Mouse (Mus musculus) liver (tissue): ENCODE results near the gene Hapln2.

ENCODE experiments used
- DNase-seq: peaks from one replicate; pipeline ENCODE4 v3.0.0-alpha.2; 2020; ENCODE audit warnings: mixed read lengths

Gene Hapln2

DNA sequence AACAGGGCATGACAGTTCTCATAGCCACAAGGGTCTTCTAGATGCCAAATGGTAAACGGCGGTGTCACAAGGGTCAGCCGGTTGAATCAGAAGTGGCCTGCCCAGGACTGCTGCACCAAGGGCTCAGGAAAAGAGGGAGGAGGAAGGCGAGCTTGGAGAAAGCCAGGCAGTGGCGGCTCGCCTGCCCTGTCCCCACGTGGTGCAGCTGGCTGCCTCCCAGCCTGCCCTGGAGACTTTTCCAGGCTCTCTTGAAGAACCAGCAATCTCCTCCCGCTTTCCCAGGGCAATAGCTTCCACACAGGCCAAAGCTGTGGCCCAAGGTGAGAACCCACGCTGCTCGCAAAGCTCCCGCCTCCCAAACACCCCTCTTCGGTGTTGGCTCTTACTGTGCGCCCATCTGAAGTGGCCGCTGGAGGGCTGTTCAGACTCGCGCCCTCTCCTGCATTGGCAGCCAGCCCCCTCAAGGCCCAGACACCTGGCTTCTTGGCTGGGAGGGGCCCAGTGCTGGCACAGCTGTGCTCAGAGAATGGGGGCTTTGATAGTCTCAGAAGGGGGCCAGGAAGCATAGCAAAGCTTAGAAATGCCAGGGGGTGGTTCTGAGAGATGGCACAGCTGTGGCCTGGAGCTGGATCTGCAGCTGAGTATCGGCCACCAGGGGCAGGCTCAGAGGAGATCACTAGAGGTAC is 24.9 kb downstream of the Hapln2 start:
- no peak for DNase-seq

DNA sequence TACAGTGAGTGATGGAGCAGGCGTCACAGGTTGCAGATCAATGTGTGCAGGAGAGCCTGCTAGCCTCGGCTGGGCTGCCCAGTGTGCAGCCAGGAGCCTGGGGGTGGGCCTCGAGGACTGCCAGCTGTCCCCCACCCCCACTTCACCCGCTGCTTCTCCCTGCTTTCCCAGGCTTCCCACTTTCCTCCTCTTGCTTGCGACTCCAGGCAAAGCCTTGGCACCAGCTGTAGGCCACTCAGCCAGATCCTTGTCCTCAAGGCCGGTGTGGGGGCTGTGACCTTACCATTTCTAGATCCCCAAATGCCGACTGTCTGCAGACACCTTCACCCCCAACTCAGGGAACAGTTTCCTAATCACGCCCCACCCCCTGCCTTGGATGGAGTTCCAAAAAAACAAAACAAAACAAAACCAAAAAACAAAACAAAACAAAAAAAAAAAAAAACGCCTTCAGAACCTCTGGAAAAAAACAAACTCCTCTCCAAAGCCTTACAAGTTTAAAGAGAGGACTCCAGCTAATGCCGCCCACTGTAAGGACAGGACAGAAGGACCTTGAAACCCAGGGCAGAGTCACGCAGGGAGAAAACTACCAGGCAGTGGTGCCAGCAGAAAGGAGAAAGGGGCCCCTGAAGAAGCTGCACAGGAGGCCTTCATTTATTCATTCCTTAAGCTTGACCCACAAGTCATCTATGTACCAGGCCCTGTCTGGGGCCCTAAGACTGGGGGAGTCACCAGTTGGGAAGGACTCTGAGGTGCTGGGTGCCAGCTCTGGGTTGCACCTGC is 26.4 kb downstream of the Hapln2 start:
- no peak for DNase-seq

- DNase-seq, result no peak
These were observed 27.2 kb downstream of the Hapln2 start, which contains the start of gene Bcan for GRCm38 (mm10) chr3:88000181-88000580. Gene Bcan (minus strand): TSS chr3:88000230.

DNA sequence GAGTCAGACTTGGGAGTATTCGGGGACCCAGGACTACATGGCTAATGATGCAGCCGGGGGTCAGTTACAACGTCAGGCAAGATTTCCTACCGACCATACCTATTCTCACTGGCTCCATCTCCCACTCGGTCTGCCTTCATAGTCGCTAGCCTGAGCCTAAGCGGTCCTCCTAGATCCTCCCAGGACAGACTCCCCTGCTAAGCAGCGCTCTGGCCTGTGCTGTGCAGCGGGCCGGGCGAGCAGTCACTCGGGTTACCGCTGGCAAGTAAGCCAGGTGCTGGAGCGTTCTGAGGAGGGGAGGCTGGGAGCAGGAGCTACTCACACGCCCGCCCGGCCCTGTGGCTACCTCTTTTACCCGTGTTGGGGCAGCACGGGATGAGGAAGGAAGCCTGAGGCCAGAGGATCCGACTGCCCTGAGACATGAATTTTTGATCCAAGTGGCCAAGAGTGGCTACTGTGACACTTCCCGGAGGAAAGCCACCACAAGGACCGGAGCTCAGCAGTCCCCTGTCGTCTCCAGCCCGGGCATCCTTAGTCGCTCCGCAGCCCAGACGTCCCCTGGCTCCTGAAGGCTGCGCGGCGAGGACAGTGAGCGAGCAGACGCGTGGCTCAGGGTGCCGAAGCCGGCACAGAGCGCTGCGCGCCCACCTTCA is 28.0 kb downstream of the Hapln2 start:
- no peak for DNase-seq

GRCm38 (mm10) chr3:87998747-87999146 is 28.6 kb downstream of the Hapln2 start:
- no peak for DNase-seq

DNA sequence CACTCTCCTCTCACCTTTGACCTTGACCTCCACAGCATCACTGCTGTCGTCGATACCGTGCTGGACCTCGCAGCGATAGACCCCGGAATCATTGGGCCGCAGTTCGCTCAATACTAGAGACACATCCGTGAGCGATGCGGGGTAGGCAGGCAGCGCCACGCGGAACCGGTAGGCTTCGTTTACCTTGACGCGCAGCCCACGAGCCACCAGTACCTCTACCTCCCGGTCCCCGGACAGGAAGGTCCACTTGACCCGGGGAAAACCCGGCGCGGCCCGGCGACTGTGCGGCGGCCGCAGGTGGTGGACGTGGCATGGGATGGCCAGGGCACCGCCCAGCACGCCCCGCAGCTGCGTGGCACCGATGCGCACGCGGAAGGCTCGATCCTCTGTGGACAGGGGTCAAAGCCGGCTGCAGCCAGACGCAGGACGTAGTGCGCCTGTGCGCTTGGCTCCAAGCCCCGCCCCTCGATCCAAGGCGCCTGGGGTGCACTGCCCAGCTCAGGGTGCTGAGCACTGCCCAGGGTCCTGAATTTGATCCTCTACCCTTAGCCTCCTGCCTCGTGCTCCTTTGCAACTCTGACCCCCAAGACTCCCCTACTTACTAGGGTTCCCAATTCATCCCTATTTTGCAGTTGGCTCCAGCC is 30.3 kb downstream of the Hapln2 start:
- DNase-seq, result peak; percentile 31

- DNase-seq, result no peak
These were observed 31.0 kb downstream of the Hapln2 start for GRCm38 (mm10) chr3:87996401-87996800.

GRCm38 (mm10) chr3:87995331-87995730 is 32.1 kb downstream of the Hapln2 start:
- no peak for DNase-seq

DNA sequence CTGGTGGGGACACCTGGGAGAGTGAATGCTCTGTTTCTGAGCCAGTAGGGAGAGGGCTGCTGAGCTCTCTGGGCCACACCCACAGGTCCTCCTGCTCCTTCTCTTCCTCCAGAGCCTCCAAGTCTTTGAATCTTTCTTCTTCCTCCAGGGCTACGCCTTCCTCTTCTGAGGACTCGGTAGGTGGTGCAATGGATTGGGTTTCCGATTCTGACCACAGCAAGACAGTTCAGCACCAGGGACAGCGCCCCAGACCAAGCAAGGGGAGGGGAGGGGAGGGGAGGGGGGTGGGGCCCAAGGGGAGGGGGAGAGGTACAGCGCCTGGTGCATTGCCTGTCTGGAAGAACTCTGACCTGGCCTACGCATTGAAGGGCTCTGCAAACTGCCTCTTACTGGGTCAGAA is 33.9 kb downstream of the Hapln2 start:
- peak; percentile 70 for DNase-seq

DNA sequence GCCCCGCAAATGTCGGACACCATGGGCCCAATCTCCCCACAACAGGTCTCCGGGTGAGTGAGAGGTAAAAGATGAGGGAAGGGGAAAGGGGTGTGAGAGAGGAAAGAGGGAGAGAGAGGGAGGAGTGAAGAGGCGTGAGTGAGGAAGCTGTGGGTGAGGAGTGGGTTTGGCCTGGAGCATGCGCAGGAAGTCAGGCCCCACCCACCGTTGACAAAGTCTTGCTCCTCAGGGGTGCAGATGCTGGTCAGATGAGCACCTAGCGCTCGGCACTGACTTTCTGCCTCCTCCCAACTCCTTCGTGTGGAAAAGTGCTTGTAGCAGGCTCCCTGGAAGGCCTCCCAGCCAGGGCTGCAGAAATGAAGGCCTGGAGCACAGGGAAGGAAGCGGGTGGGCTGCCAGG is 37.4 kb downstream of the Hapln2 start:
- DNase-seq, result no peak

GRCm38 (mm10) chr3:87988068-87988467 is 39.3 kb downstream of the Hapln2 start:
- DNase-seq, result no peak

DNA sequence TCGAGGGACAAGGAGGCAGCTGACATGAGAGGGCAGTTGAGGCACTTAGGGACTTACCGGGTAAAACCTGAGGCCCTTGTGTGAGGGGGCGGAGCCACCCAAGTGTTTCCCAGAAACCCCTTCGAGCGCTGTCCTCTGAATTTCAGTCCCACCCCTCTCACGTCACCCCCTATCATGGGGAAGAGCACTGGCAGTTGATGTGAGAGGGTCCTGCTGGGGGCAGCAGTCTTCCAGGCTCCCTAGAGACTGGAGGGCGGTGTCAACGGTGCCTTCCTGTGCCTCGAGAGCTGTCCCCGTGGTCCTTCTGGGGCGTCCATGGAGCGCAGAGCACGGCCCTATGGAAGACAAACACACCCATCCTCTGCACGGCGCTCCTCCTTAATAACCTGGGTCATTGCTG is 39.8 kb downstream of the Hapln2 start:
- peak; percentile 76 for DNase-seq

DNA sequence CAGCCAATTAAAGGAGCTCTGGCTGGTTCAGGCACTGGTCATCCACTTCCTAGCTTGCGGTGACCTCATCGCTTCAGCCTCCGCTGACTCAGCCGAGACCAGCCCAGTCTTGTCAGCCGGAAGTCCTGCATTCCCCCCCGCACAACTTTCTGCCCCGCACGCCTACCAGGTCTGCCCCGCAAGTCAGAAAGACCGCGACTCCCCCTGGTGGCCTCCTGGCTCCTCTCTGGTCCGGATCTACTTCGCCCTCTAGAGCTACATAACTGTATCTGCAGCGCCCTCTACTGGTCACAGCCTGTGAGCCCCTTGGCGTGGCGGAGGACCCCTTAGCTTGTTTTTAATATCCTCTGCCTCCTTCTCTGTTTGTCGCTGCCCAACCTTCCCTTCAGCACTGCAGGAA is 40.5 kb downstream of the Hapln2 start:
- DNase-seq, result peak; percentile 94

GRCm38 (mm10) chr3:87985505-87986320 is 41.7 kb downstream of the Hapln2 start:
- no peak for DNase-seq

- no peak for DNase-seq
These were observed 43.3 kb downstream of the Hapln2 start for GRCm38 (mm10) chr3:87984094-87984493.

DNA sequence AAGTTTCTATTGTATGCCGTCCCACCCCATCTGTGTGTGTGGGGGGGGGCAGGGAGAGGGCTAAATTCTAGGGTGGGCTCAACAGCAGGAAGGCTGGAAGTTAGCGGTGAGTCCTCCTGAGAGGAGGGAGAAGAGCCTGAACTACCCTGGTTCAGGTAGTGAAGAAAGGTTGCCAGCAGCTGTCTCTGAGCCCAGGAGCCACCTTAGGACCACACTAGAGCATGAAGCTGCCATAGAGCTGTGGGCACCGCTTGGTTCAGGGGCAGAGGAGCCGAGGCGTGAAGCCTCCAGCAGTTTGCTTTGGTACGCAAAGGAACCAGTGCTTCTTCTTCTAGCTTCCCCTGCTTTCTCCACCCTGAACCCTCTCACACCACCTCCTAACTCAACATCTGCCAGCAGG is 43.8 kb downstream of the Hapln2 start:
- no peak for DNase-seq

DNA sequence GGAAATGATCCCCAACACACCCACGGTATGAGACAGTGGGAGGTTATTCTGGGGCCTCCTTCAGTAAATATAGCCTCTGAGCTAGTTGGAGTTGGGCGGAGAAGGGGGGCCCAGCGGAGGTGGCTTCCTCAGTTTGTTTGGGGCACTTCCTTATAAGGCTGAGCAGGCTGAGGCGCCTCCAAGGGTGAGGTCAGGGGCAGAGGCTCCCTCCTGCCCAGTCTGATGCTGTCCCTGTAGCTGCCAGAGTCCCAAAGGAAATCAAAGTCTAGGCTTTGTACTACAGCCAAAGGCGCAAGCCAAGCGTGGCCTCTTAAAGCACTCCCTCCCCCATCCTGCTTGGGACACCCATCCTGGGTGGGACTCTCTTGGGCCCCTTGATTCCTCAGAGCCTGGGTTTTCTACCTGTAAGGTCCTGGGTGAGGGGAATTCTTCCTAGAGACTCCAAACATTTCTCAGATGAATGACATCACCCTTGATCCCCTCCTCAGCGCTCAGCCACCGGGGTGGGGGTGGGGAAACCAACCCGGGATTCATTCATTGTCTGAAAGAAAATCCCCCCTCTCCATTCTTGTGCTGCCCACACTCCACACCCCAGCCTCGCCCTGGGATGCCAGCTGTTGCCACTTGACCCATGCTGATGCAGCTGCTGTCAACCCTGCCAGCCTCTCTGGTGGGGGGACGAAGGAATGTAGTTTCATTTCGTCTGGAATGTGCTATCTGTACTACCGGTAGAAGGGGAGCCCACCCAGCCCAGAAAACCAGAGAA is 44.4 kb downstream of the Hapln2 start:
- DNase-seq, result peak; percentile 63

DNA sequence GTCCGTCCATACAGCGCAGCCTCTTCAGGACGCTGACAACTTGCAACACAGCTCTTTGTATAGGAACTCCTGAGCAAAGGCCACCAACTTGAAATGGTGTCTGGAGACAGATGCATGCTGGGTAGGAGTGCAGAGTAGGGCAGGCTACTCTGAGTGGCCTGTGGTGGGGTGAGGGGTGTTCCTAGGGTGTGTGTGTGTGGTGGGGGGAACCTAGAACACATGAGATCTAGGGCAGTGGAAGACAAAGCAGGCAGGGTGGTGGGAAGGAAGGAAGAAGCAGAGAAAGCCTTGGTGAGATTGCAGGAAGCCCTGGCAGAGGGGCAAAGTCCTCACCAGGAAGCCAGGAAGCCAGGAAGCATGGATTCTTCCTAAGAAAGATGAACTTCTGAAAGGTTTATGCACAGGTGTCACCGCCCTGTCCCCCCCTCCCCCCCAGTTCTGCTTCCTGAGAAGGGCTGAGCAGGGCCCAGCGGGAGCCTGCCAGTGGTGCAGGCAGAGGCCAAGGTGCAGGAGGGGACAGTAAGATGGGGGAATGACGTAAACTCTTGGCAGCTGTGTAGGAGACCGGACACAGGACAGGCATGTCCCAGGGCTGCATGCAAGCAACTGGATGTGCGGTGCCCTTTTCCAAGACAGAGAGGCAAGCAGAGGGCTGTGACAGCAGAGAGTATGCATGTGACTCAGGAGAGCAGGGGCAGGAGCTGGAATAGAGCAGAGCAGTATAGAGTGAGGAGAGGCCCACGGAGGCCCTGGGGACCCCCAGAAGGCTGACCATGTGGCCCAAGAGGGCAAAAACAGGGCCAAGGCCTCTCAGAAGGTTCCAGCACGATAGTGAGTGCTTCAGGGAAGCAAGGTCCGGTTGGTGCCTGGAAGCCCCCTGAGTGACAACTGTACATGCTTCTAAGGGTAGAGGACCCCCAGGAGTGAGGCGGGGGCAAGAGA is 45.2 kb downstream of the Hapln2 start:
- peak; percentile 23 for DNase-seq

DNA sequence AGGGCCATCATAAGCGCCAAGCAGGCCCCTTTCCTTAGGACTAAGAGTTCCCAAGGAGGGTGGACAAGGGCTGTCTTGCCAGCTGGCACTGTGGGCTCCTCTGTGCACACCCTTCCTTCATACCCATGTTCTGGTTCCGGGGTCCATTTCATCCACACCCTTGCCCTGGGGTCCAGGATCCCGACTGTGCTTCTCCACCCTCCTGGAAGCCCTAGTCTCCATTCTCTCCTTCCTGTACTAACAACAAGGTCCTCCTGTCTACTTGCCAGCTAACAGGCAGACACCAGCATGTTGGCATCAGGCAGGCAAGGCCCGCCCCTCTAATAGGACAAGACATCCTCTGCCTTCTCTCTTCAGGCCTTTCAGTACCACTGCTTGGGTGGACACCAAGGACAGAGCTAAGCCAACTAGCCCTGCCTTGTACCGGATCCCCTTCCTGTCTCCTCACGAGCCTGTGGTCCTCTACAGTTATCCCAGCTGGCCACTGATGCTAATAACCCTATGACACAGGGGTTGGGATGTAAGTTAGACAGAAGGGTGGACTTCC is 46.1 kb downstream of the Hapln2 start:
- no peak for DNase-seq

DNA sequence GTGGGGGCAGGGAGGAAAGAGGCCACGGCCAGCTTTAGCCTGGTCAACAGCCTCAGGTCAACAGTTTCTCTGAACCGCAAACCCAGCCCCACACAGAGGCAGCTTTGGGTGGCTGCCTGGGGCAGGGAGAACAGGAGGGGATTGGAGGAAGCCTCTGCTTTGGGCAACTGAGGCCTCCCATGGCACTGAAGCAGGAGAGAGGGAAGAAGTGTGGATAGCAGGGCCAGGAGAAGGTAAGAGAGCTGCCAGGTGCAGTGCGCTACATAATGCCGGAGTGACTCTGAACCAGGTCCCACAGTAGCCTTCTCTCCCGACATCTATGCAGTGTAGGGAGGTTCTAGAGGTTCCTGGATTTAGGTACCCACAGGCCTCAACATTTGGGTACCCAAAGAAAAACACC is 46.7 kb downstream of the Hapln2 start:
- no peak for DNase-seq
